Mouse (Mus musculus) retina, postnatal 1 day (tissue): Measurements from ENCODE around the gene Rpl22l1.
"Not testable (repeated sequence)": the region's sequence is repeated elsewhere in the genome, so short reads cannot be mapped to it uniquely, and the experiment has no call there.

ENCODE experiments used
- DNase-seq: peaks from one replicate; pipeline ENCODE4 v3.0.0-alpha.2; 2012

Gene Rpl22l1

GRCm38 (mm10) chr3:28805301-28806097 lies at the start of gene Rpl22l1:
TSS of gene Rpl22l1 (plus strand) at chr3:28805436.
- peak; percentile 98 for DNase-seq

GRCm38 (mm10) chr3:28755477-28755876 lies 49.8 kb upstream of the Rpl22l1 start:
- DNase-seq = peak; percentile 34

DNA sequence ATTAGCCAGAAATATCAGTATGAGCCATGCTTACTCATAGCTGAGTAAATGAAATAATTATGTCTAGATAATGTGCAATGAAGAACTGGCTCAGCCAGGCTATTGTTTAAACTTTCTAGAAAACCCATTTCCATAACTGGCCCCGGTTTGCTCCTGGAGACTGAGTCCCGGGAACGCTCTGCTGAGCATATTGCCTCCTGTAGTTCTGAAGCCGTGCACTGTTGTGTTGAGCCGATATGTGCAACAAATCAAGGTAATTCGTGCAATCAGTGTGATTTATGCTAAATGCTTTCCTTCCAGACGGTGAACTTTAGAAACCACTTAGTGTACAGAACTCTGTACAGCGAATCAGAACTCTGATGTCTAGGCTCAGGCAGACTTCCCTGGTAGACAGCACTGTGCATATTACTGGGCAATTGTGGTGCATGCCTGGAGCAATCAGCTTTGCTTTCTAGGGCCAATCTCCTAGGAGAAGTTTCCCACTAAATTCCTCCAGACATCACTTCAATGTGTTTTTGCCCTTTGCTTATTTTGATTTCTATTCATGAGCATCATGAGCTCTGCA lies 43.9 kb upstream of the Rpl22l1 start:
- DNase-seq = no peak

DNA sequence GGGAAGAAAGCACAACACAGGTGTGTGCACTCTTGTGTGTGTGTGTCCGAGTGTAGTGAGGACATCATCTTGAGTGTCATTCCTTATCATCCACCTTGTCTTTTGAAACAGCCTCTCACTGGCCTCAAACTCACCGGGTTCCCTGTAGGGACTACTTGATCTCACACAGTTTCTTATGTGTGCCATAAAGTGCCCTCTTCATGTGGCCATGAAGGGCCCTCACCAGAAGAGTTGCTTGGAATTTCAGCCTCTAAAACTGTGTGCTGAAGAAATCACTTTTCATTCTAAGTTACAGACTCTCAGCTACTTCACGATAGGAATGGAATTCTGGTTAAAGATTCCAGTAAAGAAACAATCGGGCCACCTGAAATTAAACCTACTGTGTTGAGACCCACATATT lies 38.3 kb upstream of the Rpl22l1 start:
- DNase-seq = no peak

GRCm38 (mm10) chr3:28768222-28768621 lies 37.0 kb upstream of the Rpl22l1 start:
- no peak for DNase-seq

DNA sequence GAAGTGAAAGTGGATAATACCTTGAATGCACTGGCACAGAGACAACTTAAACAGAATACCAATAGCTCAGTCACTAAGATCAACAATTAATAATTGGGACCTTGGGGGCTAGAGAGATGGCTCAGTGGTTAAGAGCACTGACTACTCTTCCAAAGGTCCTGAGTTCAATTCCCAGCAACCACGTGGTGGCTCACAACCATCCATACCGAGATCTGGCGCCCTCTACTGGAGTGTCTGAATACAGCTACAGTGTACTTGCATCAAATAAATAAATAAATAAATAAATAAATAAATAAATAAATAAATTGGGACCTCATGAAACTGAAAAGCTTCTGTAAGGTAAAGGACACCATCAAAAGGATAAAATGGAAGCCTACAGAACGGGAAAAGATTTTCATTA lies 32.3 kb upstream of the Rpl22l1 start:
- not testable (repeated sequence) for DNase-seq

GRCm38 (mm10) chr3:28775361-28775760 lies 29.9 kb upstream of the Rpl22l1 start:
- DNase-seq = no peak

- DNase-seq = no peak
Observed at GRCm38 (mm10) chr3:28775958-28776357, 29.3 kb upstream of the Rpl22l1 start.

GRCm38 (mm10) chr3:28776491-28776890 lies 28.7 kb upstream of the Rpl22l1 start:
- DNase-seq = no peak

DNA sequence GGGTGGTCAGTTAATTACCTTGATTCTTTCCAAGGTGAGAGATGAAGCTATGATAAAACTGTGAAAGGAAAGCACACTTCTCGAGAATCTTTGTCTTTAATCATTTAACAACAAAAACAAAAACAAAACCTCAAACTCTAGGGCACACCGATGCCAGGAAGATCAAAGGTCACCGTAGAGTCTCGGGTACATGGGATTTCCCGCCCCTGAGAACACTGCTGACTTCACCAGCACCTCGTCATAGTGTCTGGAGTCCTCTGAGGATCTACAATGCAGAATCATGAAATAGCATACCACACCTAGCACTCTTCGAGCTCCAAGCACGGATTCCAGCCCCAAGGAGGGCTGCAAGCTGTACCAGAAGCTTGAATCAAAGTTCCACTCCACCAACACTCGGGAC lies 24.7 kb upstream of the Rpl22l1 start:
- DNase-seq = no peak

- DNase-seq = peak; percentile 97
Observed at GRCm38 (mm10) chr3:28780994-28781393, 24.2 kb upstream of the Rpl22l1 start, which contains the start of gene Eif5a2. TSS of gene Eif5a2 (plus strand) at chr3:28781276.

GRCm38 (mm10) chr3:28781422-28781821 lies 23.8 kb upstream of the Rpl22l1 start:
- no peak for DNase-seq

DNA sequence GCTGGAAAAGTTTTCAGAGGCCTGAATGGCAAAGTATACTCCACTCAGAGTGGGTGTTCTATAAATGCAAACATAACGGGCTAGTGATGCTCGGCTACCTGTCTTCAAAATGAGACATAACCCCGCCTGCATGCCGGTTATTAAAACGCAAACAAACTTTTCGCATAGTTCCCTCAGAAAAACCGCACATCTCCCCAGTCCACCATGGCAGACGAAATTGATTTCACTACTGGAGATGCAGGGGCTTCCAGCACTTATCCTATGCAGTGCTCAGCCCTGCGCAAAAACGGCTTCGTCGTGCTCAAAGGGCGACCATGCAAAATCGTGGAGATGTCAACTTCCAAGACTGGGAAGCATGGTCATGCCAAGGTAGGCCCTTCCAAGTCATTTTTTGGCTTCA lies 23.4 kb upstream of the Rpl22l1 start:
- DNase-seq = no peak

- DNase-seq = peak; percentile 4
Observed at GRCm38 (mm10) chr3:28784176-28784575, 21.1 kb upstream of the Rpl22l1 start.

GRCm38 (mm10) chr3:28794835-28795234 lies 10.4 kb upstream of the Rpl22l1 start:
- DNase-seq = no peak

DNA sequence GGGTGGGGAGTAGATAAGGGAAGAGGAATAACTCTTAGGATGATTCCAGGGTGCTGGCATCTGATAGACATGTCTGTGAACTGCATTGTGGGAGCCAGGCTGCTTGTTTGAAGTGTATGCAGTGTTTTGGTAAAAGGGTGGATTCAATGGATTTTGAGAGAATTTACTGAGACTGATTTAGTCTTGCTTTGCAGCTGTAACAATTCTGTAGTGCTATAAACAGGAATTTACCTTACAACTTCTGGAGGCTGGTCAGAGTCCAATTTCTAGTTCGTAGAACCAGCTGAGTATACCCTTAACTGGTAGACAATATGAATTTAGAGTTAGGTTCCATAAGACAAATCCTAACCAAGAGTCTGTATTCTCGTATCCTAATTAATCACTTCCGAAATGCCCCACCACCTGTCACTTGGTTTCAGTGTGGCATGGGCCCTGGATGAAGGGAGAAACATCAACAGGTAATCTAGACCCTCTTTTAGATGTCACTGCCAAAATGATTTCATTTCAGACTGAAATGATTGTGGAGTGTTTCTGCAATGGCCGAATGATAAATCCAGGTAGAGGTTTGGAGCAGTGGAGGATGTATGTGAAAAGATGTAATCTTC lies 2.9 kb downstream of the Rpl22l1 start:
- DNase-seq = no peak

- no peak for DNase-seq
Observed at GRCm38 (mm10) chr3:28811441-28811840, 6.2 kb downstream of the Rpl22l1 start.

- peak; percentile 80 for DNase-seq
Observed at GRCm38 (mm10) chr3:28814361-28814760, 9.1 kb downstream of the Rpl22l1 start.

DNA sequence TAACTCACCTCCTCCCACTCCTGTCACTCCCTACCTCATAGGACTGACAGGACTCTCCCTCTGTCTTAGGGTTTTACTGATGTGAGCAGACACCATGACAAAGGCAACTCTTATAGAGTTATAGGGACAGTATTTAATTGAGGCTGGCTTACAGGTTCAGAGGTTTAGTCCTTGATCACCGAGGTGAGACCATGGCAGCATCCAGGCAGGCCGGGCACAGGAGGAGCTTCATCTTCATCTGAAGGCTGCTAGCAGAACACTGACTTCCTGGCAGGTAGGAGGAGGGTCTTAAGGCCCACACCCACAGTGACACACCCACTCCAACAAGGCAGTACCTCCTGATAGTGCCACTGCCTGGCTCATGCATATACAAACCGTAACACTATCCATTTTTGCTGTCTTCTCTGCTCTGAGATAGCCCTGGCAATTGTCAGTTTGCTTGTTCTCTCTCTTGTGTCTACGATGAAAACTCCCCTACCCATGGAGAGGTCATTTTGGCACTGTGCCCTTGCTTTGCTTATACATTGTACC lies 10.8 kb downstream of the Rpl22l1 start:
- DNase-seq = no peak

DNA sequence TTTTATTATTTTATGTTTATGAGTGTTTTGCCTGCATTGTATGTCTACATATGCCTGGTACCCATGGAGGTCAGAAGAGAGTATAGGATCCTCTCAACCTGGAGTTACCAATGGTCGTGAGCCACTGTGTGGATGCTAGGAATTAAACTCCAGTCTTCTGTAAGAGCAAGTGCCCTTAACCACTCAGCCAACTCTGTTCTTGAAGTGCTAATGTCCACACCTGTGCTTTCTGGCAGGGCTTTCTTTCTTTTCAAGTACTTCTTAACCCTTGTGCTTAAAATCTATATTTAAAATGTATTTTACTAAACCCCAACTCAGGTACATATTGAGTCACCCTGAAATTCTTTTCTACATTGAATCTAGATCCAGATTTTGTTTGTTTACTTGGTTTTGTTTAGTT lies 21.0 kb downstream of the Rpl22l1 start:
- no peak for DNase-seq

DNA sequence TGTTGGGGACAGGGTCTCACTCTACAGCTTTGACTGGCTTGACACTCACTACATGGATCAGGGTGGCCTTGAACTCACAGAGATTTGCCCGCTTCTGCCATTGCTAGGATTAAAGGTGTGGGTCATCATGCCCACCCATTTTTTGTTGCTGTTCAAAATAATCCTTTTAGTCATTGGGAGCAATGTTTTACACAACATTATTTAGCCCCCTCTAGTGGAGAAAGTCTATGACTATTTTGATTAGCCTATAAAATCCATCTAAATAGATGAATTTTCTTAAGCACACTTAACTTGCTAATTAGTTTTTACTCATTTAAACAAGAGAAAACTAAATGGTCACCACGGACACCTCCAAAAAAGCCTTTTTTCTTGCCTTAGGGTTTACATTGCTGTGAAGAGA lies 22.4 kb downstream of the Rpl22l1 start:
- DNase-seq = no peak

DNA sequence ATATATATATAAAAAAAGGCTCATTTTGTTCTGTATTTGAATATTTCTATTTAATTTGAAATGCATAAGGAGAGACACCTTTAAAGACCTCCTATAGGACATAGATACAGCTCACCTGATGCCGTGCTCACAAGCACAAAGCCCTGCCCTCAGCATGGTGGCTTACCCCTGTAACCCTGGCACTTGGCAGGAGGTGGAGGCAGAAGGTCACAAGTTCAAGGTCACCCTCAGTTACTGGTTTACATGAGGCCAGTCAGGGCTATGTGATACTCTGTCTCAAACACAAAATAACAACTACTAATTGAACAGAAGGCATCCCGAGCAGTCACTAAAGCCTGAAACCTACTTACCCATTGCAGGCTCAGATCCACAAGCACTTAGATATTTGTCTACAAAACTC lies 24.2 kb downstream of the Rpl22l1 start:
- DNase-seq = no peak

DNA sequence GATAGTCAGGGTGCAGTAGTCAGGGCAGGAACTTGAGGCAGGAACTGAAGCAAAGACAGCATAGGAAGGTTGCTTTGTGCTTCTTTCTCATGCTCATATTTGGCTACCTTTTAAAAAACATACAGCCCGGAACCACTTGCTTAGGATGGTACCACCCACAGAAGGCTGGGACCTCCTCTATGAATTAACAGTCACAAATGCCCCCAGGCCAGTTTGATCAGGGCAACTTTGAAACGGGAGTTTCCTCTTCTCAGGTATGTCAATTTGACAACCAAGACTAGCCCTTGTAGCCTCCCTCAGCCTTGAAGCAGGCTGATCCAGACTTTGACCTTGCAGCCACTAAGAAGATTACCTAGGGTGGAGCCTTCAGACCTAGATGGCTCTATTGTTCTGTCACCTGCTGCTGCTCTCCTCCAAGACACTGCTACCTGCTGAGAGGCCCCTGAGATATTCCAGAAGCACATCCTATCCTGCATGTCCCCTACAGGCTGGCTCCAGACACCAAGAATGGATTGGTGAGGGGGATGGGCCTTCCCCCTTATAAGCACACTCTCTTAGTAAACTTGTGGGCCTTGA lies 31.6 kb downstream of the Rpl22l1 start:
- no peak for DNase-seq
